ENCODE assay signal across 8 mouse cellular contexts in the genomic region with DNA sequence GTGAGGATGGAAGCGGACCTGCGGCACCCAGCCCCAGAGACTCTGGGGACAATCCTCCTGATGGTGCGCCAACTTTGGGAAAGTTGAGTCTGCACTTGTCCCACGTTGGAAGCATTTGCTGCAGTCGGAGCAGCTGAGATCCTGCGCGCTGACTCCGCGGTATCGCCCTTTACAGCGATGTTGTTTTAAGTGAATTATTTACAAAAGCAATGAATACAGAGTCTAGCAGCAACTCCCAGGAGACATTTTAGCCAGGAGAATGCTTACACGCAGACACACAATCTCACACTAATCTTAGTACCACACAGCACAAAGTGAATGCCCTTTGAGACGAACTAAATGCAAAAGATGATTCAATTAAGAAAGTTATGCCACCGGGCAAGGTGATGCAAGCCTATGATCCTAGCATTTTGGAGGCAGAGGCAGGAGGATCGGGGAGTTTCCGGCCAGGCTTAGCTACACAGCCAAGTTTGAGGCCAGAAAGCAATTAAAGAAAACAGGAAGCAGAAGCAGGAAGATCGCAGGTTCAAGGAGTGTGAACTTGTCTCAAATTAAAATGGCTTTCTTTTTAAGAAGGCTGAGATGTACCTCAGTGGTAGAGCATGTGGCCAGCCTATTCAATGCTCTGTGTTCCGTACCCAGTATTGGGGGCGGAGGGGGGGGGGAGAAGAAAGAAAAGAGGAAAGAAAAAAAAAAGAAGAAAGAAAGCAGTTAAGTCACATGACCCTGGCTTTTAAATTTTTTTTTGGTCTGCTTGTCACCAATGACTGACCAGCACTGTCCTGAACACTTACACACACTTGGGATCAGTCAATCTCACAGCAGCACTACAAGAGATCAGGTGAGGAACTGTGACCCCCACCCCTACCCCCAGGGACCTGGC. TPM values are rescaled to one million over a fixed set of nuclear protein-coding genes. Genes with fewer than 3 reads are reported as not detected.
DNase-seq lines count a peak whose midpoint lies in the region; ATAC-seq and TF ChIP-seq lines count a peak whose summit lies in the region.

No protein-coding gene starts in this region.

- H3K4me1 ChIP-seq in brown adipose tissue, adult 24 weeks (ENCODE audit: control insufficient read depth, insufficient read depth, insufficient read length, low read length) = no peaks in the 10 kb centered on the region; the same call in 1 of the 2 replicates
- H3K4me1 ChIP-seq in intestine, embryonic 14.5 days (replicated peaks; ENCODE audit: control insufficient read depth, insufficient read depth, low read length) = peaks cover 41% of the 10 kb centered on the region
- H3K4me1 ChIP-seq in midbrain, embryonic 14.5 days (ENCODE audit: control insufficient read depth, insufficient read depth, low read length) = peaks cover 49% of the 10 kb centered on the region

- peak overlapping the region; percentile 90 for H3K27ac ChIP-seq in layer of hippocampus, adult 2 months
- 0 out of 2 replicates have a peak overlapping the region, but pooled peaks have one; percentile 9 for H3K27ac ChIP-seq in brown adipose tissue, adult 24 weeks (replicated peaks; ENCODE audit: low read depth, low read length)
- H3K27ac ChIP-seq in intestine, embryonic 14.5 days (ENCODE audit: low read depth) = peak overlapping the region; percentile 51; the same call in 1 of the 2 replicates
- H3K27ac ChIP-seq in midbrain, embryonic 14.5 days (replicated peaks; ENCODE audit: low read depth, low read length) = peak overlapping the region; percentile 55

- peak overlapping the region; percentile 62 for H3K4me3 ChIP-seq in layer of hippocampus, adult 2 months
- peak overlapping the region; percentile 29 for H3K4me3 ChIP-seq in brown adipose tissue, adult 24 weeks (ENCODE audit: insufficient read depth, low read depth, low read length)
- H3K4me3 ChIP-seq in intestine, embryonic 14.5 days (ENCODE audit: low read depth, low read length) = peak overlapping the region; percentile 75
- peak overlapping the region; percentile 73 for H3K4me3 ChIP-seq in midbrain, embryonic 14.5 days (replicated peaks; ENCODE audit: low read depth, low read length)

- H3K4me2 ChIP-seq in intestine, embryonic 14.5 days (ENCODE audit: low read length) = peak overlapping the region; percentile 88
- peak overlapping the region; percentile 78 for H3K4me2 ChIP-seq in midbrain, embryonic 14.5 days (ENCODE audit: low read length)

- no peaks in the 10 kb centered on the region for H3K27me3 ChIP-seq in intestine, embryonic 14.5 days (replicated peaks; ENCODE audit: control insufficient read depth, insufficient read depth, low read length)
- H3K27me3 ChIP-seq in midbrain, embryonic 14.5 days (ENCODE audit: control insufficient read depth, insufficient read depth, low read length) = no peaks in the 10 kb centered on the region

- no peak for DNase-seq in layer of hippocampus, adult 2 months (ENCODE audit: low spot score in 2 of 2)
- no peak for DNase-seq in layer of hippocampus, adult 9-10 months (ENCODE audit: low spot score)
- DNase-seq in intestine, embryonic 14.5 days (ENCODE audit: low spot score) = no peak
- no peak for DNase-seq in midbrain, embryonic 14.5 days
- no peak for DNase-seq in cerebellum, postnatal 10 days
- no peak for DNase-seq in cerebellum, postnatal 36 days
- no peak for DNase-seq in adrenal gland, postnatal 14 days

- WGBS in intestine, embryonic 14.5 days = 59% methylated on average over 19 of the region's 19 CpGs
- 63% methylated on average over 19 of the region's 19 CpGs for WGBS in midbrain, embryonic 14.5 days

- H3K9me3 ChIP-seq in intestine, embryonic 14.5 days (ENCODE audit: control insufficient read depth, low read length) = no peaks in the 10 kb centered on the region
- no peaks in the 10 kb centered on the region for H3K9me3 ChIP-seq in midbrain, embryonic 14.5 days (ENCODE audit: control insufficient read depth, low read length)

- H3K36me3 ChIP-seq in intestine, embryonic 14.5 days (ENCODE audit: control insufficient read depth, insufficient read depth, low read length) = peaks cover 6% of the 10 kb centered on the region; the same call in 1 of the 2 replicates
- 0 out of 2 replicates have a peak, but pooled peaks cover 7% of the 10 kb centered on the region for H3K36me3 ChIP-seq in midbrain, embryonic 14.5 days (ENCODE audit: control insufficient read depth, insufficient read depth, low read length)

- TF ChIP-seq CTCF in layer of hippocampus, adult 2 months (conservative IDR thresholded peaks at IDR 0.05) = no peak

- H3K9ac ChIP-seq in intestine, embryonic 14.5 days (ENCODE audit: low read length) = peak overlapping the region; percentile 5; the same call in 1 of the 2 replicates
- peak overlapping the region; percentile 78 for H3K9ac ChIP-seq in midbrain, embryonic 14.5 days (replicated peaks; ENCODE audit: low read length)

- ATAC-seq in intestine, embryonic 14.5 days (replicated peaks; ENCODE audit: low FRiP score, low TSS enrichment, low read depth) = no peak
- no peak for ATAC-seq in midbrain, embryonic 14.5 days (ENCODE audit: low FRiP score, low TSS enrichment)

RNA-seq across cellular contexts. Expression of a gene that starts 2.0 kb away (rescaled TPM):
- 100 to 1,000 TPM; 138 to 139 TPM for total RNA-seq in layer of hippocampus, adult 2 months (2021)
- 16.9 and 18.2 TPM in 2 replicates for polyA plus RNA-seq in brown adipose tissue, adult 24 weeks (2012; ENCODE audit: insufficient read depth, insufficient read length, missing spikeins)
- 410 and 468 TPM in 2 replicates for polyA plus RNA-seq in intestine, embryonic 14.5 days (2014; fragmentation: Nextera tagmentation; extraction: Ambion mirVana)
- 291 and 381 TPM in 2 replicates for polyA plus RNA-seq in midbrain, embryonic 14.5 days (2014; fragmentation: Nextera tagmentation; extraction: Ambion mirVana)
- 56.9 and 79.0 TPM in 2 replicates for total RNA-seq in adrenal gland, postnatal 14 days (2021)

RNA-seq across cellular contexts. Expression of a gene that starts 23.7 kb away (rescaled TPM):
- 1 to 10 TPM; 7.7 to 8.4 TPM for total RNA-seq in layer of hippocampus, adult 2 months (2021)
- polyA plus RNA-seq in brown adipose tissue, adult 24 weeks (2012; ENCODE audit: insufficient read depth, insufficient read length, missing spikeins) = 2.7 and 4.0 TPM in 2 replicates
- 12.9 and 14.0 TPM in 2 replicates for polyA plus RNA-seq in intestine, embryonic 14.5 days (2014; fragmentation: Nextera tagmentation; extraction: Ambion mirVana)
- polyA plus RNA-seq in midbrain, embryonic 14.5 days (2014; fragmentation: Nextera tagmentation; extraction: Ambion mirVana) = 14.0 and 18.1 TPM in 2 replicates
- total RNA-seq in adrenal gland, postnatal 14 days (2021) = 6.6 and 10.0 TPM in 2 replicates

Comparison
In these comparisons a context has a peak if more than half of its experiments do, and no peak if none do; other contexts are left out.
1. H3K27ac ChIP-seq: peak in every context shown above with its lines; median percentile 90 in layer of hippocampus, adult 2 months; 55 in midbrain, embryonic 14.5 days; 51 in intestine, embryonic 14.5 days; 9 in brown adipose tissue, adult 24 weeks.
2. RNA of a gene that starts 2.0 kb away (polyA plus RNA-seq): 410 to 468 TPM in intestine, embryonic 14.5 days and 291 to 381 TPM in midbrain, embryonic 14.5 days; 16.9 to 18.2 TPM in brown adipose tissue, adult 24 weeks; every median in the first group is over 10 times any median in the second.
3. Peak in every context shown above with its lines, with median percentiles within 50 percentile points of each other: H3K4me3 ChIP-seq.